Mouse (Mus musculus) left cerebral cortex, postnatal 14 days (tissue): ENCODE data around the gene Poc1a. TPM values are rescaled to one million over a fixed set of nuclear protein-coding genes. Genes with fewer than 3 reads are reported as not detected.
A peak's percentile ranks its signal among the peaks of the same experiment; 100 is the strongest.

ENCODE experiments used
- DNase-seq, 2 experiments: peaks; one replicate each; pipeline ENCODE4 v3.0.0; 2021 to 2022; ENCODE audit warnings: low spot score in 2 of 2, mixed read lengths in 1 of 2
- intact Hi-C: fragments of 180-260 bp; cut with DNase I; formaldehyde crosslinking; loops from one replicate; pipeline ENCODE4 v1.15.1; 2025
- total RNA-seq, 2 experiments: library from RNA; stranded (reverse); gene quantifications; 2 replicates each; pipeline ENCODE4 v1.2.3; 2021

Gene Poc1a
- total RNA-seq, 2 experiments from 2014 or later: 17.7 to 19.3 TPM

GRCm38 (mm10) chr9:106293569-106294156 is 12.8 kb downstream of the Poc1a start:
- peak; percentile 57 to 90 for DNase-seq
- intact Hi-C loops: no loop called here

- intact Hi-C loops: no loop called here
- no peak for DNase-seq
Observed at GRCm38 (mm10) chr9:106296637-106297174, 15.8 kb downstream of the Poc1a start.

- peak; percentile 91 to 94 for DNase-seq
- intact Hi-C loops: no loop called here
Observed at GRCm38 (mm10) chr9:106300176-106300803, 19.4 kb downstream of the Poc1a start.

GRCm38 (mm10) chr9:106300949-106301348 is 20.1 kb downstream of the Poc1a start:
- DNase-seq: no peak
- intact Hi-C loops: no loop called here

- DNase-seq: peak in 1 of 2 experiments; percentile 40
- intact Hi-C loops: no loop called here
Observed at GRCm38 (mm10) chr9:106301446-106302080, 20.7 kb downstream of the Poc1a start.

GRCm38 (mm10) chr9:106302446-106303150 is 21.7 kb downstream of the Poc1a start:
- no peak for DNase-seq
- intact Hi-C loops: no loop called here

- no peak for DNase-seq
- intact Hi-C loops: no loop called here
Observed at GRCm38 (mm10) chr9:106303460-106303960, 22.6 kb downstream of the Poc1a start.

- intact Hi-C loops: loop anchor here (5.0 kb wide), 2 partner anchors 42 to 67 kb away; no protein-coding TSS in a partner anchor
- no peak for DNase-seq
Observed at GRCm38 (mm10) chr9:106305228-106305627, 24.4 kb downstream of the Poc1a start.

- intact Hi-C loops: loop anchor here (1.0 to 5.0 kb wide), 3 partner anchors 40 to 114 kb away; no protein-coding TSS in a partner anchor
- DNase-seq: peak; percentile 87 to 88
Observed at GRCm38 (mm10) chr9:106306662-106307351, 25.9 kb downstream of the Poc1a start.

GRCm38 (mm10) chr9:106308151-106308550 is 27.3 kb downstream of the Poc1a start:
- DNase-seq: no peak
- intact Hi-C loops: loop anchor here (5.0 kb wide), 2 partner anchors 39 to 64 kb away; no protein-coding TSS in a partner anchor

- intact Hi-C loops: loop anchor here (5.0 kb wide), 2 partner anchors 39 to 64 kb away; no protein-coding TSS in a partner anchor
- DNase-seq: no peak
Observed at GRCm38 (mm10) chr9:106308555-106308954, 27.7 kb downstream of the Poc1a start.

- intact Hi-C loops: loop anchor here (5.0 kb wide), 2 partner anchors 38 to 63 kb away; no protein-coding TSS in a partner anchor
Observed at GRCm38 (mm10) chr9:106308983-106309382, 28.1 kb downstream of the Poc1a start.

GRCm38 (mm10) chr9:106309859-106310258 is 29.0 kb downstream of the Poc1a start:
- DNase-seq: no peak
- intact Hi-C loops: loop anchor here (5.0 kb wide), 2 partner anchors 37 to 62 kb away; no protein-coding TSS in a partner anchor

More at GRCm38 (mm10) chr9:106308983-106309382, 28.1 kb downstream of the Poc1a start:
- DNase-seq: no peak

GRCm38 (mm10) chr9:106311625-106312191 is 30.8 kb downstream of the Poc1a start:
- DNase-seq: no peak
- intact Hi-C loops: no loop called here

GRCm38 (mm10) chr9:106312950-106313360 is 32.1 kb downstream of the Poc1a start:
- no peak for DNase-seq
- intact Hi-C loops: no loop called here

GRCm38 (mm10) chr9:106314196-106314595 is 33.3 kb downstream of the Poc1a start:
- intact Hi-C loops: no loop called here

GRCm38 (mm10) chr9:106318074-106318473 is 37.2 kb downstream of the Poc1a start:
- DNase-seq: peak in 1 of 2 experiments; percentile 73
- intact Hi-C loops: no loop called here

More at GRCm38 (mm10) chr9:106314196-106314595, 33.3 kb downstream of the Poc1a start:
- DNase-seq: no peak

- intact Hi-C loops: no loop called here
- DNase-seq: no peak
Observed at GRCm38 (mm10) chr9:106319095-106319494, 38.2 kb downstream of the Poc1a start.
